Mouse (Mus musculus) liver, embryonic 12.5 days (tissue): Measurements from ENCODE around the gene Ankib1. TPM values are rescaled to one million over a fixed set of nuclear protein-coding genes. Genes with fewer than 3 reads are reported as not detected.
"Not testable (repeated sequence)": the region's sequence is repeated elsewhere in the genome, so short reads cannot be mapped to it uniquely, and the experiment has no call there.

Source experiments
- ATAC-seq: fragments of 200-750 bp; cut with Nextera tagmentation; 2 replicates; pipeline ENCODE4 v1.8.0; 2017; ENCODE audit warnings: moderate number of reproducible peaks, mild to moderate bottlenecking, moderate library complexity
- H3K27ac ChIP-seq: fragments of 300-500 bp; sonication (generic); 2 replicates; pipeline ENCODE4 v1.5.1; 2016; ENCODE audit warnings: mild to moderate bottlenecking
- H3K27me3 ChIP-seq: fragments of 300-500 bp; sonication (generic); replicated peaks from 2 replicates; pipeline ENCODE4 v1.6.1; 2016; ENCODE audit warnings: mild to moderate bottlenecking, moderate library complexity
- H3K36me3 ChIP-seq: fragments of 300-500 bp; sonication (generic); 2 replicates; pipeline ENCODE4 v1.6.1; 2016; ENCODE audit warnings: mild to moderate bottlenecking, moderate library complexity
- H3K4me1 ChIP-seq: fragments of 300-500 bp; sonication (generic); 2 replicates; pipeline ENCODE4 v1.6.1; 2016
- H3K4me2 ChIP-seq: fragments of 300-500 bp; sonication (generic); 2 replicates; pipeline ENCODE4 v1.6.1; 2016; ENCODE audit warnings: mild to moderate bottlenecking, moderate library complexity
- H3K4me3 ChIP-seq: fragments of 300-500 bp; sonication (generic); 2 replicates; pipeline ENCODE4 v1.5.1; 2016; ENCODE audit warnings: mild to moderate bottlenecking, moderate library complexity
- H3K9ac ChIP-seq: fragments of 300-500 bp; sonication (generic); 2 replicates; pipeline ENCODE4 v1.6.1; 2016; ENCODE audit warnings: mild to moderate bottlenecking, moderate library complexity
- H3K9me3 ChIP-seq: fragments of 300-500 bp; sonication (generic); replicated peaks from 2 replicates; pipeline ENCODE4 v1.6.1; 2016; ENCODE audit warnings: mild to moderate bottlenecking, moderate library complexity
- WGBS: fragments of 180-500 bp; shearing (Covaris S2); methylation state at CpG from one replicate; pipeline ENCODE4 v1.1.7; 2016; ENCODE audit not compliant: insufficient replicate concordance; 5-methylcytosine and 5-hydroxymethylcytosine counted together
- polyA plus RNA-seq: library from polyadenylated mRNA; unstranded; fragments of >200 nt; fragmentation: Nextera tagmentation; extraction: Ambion mirVana; gene quantifications from 2 replicates; pipeline ENCODE4 v1.2.1, GENCODE M21; 2016

The Ankib1 gene
- polyA plus RNA-seq, 1 experiment from 2014 or later = 10.0 TPM

DNA sequence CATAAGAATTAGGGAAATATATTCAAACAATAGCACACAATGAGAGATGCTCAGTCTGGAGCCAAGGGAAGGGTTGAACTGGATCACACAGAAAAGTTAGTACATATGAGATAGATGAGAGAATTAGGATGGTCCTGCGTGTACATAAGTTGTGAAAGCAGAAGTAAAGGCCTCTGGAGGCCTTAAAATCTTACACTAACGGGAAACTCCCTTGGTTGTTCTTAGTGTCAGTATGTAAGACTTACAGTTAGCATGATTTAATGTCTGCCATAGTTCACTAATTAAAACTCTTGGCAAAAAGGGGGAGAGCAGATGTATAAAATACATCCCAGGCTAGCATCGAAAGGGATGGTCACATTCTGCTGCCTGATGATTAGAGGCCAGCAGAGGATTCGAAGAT, 148.9 kb downstream of the Ankib1 start:
- H3K9ac ChIP-seq = no peak overlapping the region
- H3K36me3 ChIP-seq = no peaks in the 10 kb centered on the region
- H3K4me1 ChIP-seq = peaks cover 14% of the 10 kb centered on the region
- H3K4me3 ChIP-seq = no peak overlapping the region
- WGBS = 72% methylated on average over 4 of the region's 4 CpGs
- no peaks in the 10 kb centered on the region for H3K9me3 ChIP-seq
- ATAC-seq = no peak
- no peak overlapping the region for H3K4me2 ChIP-seq
- H3K27me3 ChIP-seq = no peaks in the 10 kb centered on the region
- no peak overlapping the region for H3K27ac ChIP-seq

- not testable (repeated sequence) for H3K4me2 ChIP-seq, H3K36me3 ChIP-seq, H3K9me3 ChIP-seq, H3K27ac ChIP-seq, ATAC-seq, H3K9ac ChIP-seq, H3K27me3 ChIP-seq, H3K4me3 ChIP-seq
- H3K4me1 ChIP-seq = peaks cover 20% of the 10 kb centered on the region
- WGBS = 85% methylated on average over 18 of the region's 25 CpGs
Measured at GRCm38 (mm10) chr5:3652903-3653575, 149.7 kb downstream of the Ankib1 start.

GRCm38 (mm10) chr5:3651621-3652020, 151.1 kb downstream of the Ankib1 start:
- no peak for ATAC-seq
- H3K4me3 ChIP-seq = no peak overlapping the region
- no peaks in the 10 kb centered on the region for H3K27me3 ChIP-seq
- peaks cover 22% of the 10 kb centered on the region for H3K4me1 ChIP-seq
- H3K9me3 ChIP-seq = no peaks in the 10 kb centered on the region
- H3K9ac ChIP-seq = no peak overlapping the region
- H3K27ac ChIP-seq = no peak overlapping the region
- 63% methylated on average over 5 of the region's 5 CpGs for WGBS
- H3K36me3 ChIP-seq = no peaks in the 10 kb centered on the region
- H3K4me2 ChIP-seq = no peak overlapping the region

- ATAC-seq = no peak
- Histone ChIP-seq H3K4me3 (no peak within 1 kb of the TSS), H3K9me3 (no peaks in the 10 kb centered on the region), H3K9ac (no peak within 1 kb of the TSS), H3K36me3 (no peaks in the 10 kb centered on the region), H3K27ac (no peak within 1 kb of the TSS), H3K27me3 (no peaks in the 10 kb centered on the region), H3K4me1 (peaks cover 25% of the 10 kb centered on the region), H3K4me2 (no peak within 1 kb of the TSS)
- 69% methylated on average over 6 of the region's 6 CpGs for WGBS
Measured at GRCm38 (mm10) chr5:3650881-3651280, 151.8 kb downstream of the Ankib1 start, which contains the start of gene Tmbim7. Tmbim7 (plus strand) TSS chr5:3651181.

GRCm38 (mm10) chr5:3648849-3649210, 153.9 kb downstream of the Ankib1 start:
- no peak overlapping the region for H3K27ac ChIP-seq
- no peak overlapping the region for H3K9ac ChIP-seq
- 55% methylated on average over 4 of the region's 4 CpGs for WGBS
- no peaks in the 10 kb centered on the region for H3K27me3 ChIP-seq
- H3K9me3 ChIP-seq = no peaks in the 10 kb centered on the region
- no peak overlapping the region for H3K4me2 ChIP-seq
- H3K36me3 ChIP-seq = peaks cover 19% of the 10 kb centered on the region
- ATAC-seq = no peak
- H3K4me3 ChIP-seq = no peak overlapping the region
- H3K4me1 ChIP-seq = peaks cover 35% of the 10 kb centered on the region

DNA sequence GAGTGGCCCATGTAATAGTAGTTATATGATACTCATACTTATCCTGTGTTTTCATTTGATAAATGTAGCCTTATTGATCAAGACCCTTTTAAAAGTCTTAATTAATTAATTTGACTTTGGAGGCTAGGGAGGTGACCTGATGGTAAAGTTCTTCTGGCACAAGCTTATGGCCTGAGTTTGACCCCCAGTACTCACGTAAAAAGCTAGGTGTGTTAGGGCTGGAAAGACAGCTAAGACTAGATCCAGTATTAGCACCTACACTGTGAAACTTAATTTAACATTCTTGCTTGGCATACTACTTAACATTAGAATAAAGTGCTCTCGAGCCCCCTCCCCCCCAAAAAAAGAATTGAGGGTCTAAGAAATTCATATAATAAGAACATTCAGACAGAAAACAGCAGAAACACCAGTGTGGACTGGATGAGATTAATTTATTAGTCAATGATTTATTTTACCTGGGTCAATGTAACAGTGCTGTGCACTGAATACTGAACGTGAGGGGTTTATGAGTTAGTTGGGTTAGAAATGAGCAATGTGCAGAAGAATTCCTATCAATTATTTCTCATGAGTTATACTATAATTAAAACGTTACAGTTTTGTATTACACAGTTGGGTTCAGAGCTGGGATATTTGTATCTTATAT, 154.4 kb downstream of the Ankib1 start:
- peaks cover 22% of the 10 kb centered on the region for H3K36me3 ChIP-seq
- H3K9me3 ChIP-seq = no peaks in the 10 kb centered on the region
- peaks cover 35% of the 10 kb centered on the region for H3K4me1 ChIP-seq
- H3K4me3 ChIP-seq = peak overlapping the region; percentile 98
- no peak for ATAC-seq
- H3K27ac ChIP-seq = peak overlapping the region; percentile 10; the same call in 1 of the 2 replicates
- H3K4me2 ChIP-seq = peak overlapping the region; percentile 75
- WGBS = 40% methylated on average over 4 of the region's 4 CpGs
- H3K27me3 ChIP-seq = no peaks in the 10 kb centered on the region
- H3K9ac ChIP-seq = no peak overlapping the region

DNA sequence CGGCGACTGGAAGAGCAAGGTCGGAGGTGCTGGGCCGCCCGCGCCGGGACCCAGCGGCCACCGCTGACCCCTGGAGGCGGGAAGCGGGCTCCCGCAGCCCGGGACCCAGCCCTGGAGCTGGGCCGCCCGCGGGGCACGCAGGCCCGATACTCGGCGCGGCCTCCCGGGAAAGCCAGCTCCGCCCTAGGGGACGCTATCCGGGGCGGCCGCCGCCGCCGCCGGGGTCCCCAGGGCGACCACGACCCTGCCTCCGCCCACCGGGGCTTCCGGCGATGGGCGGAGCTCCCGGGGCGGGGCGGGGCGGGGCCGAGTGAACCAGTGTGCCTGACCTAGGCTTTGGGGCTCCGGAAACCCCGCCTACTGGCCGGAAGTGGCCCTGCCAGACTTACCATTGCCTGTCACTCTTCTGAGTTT, 155.0 kb downstream of the Ankib1 start:
- WGBS = 0% methylated on average over 26 of the region's 46 CpGs
- peak; percentile 94 for ATAC-seq

GRCm38 (mm10) chr5:3646991-3647707, 155.6 kb downstream of the Ankib1 start:
- Histone ChIP-seq H3K4me2 (peak overlapping the region; percentile 75), H3K27me3 (no peaks in the 10 kb centered on the region), H3K4me3 (peak overlapping the region; percentile 98), H3K9me3 (no peaks in the 10 kb centered on the region), H3K9ac (peak overlapping the region; percentile 95), H3K4me1 (peaks cover 34% of the 10 kb centered on the region), H3K36me3 (peaks cover 34% of the 10 kb centered on the region), H3K27ac (peak overlapping the region; percentile 97)
- 0% methylated on average over 41 of the region's 60 CpGs for WGBS
- ATAC-seq = peak; percentile 72

More for the DNA sequence above, 155.0 kb downstream of the Ankib1 start:
- H3K27me3 ChIP-seq = no peaks in the 10 kb centered on the region
- H3K4me3 ChIP-seq = peak overlapping the region; percentile 98
- no peaks in the 10 kb centered on the region for H3K9me3 ChIP-seq
- H3K36me3 ChIP-seq = peaks cover 29% of the 10 kb centered on the region
- H3K9ac ChIP-seq = peak overlapping the region; percentile 95
- peaks cover 35% of the 10 kb centered on the region for H3K4me1 ChIP-seq
- H3K4me2 ChIP-seq = peak overlapping the region; percentile 75
- peak overlapping the region; percentile 97 for H3K27ac ChIP-seq

DNA sequence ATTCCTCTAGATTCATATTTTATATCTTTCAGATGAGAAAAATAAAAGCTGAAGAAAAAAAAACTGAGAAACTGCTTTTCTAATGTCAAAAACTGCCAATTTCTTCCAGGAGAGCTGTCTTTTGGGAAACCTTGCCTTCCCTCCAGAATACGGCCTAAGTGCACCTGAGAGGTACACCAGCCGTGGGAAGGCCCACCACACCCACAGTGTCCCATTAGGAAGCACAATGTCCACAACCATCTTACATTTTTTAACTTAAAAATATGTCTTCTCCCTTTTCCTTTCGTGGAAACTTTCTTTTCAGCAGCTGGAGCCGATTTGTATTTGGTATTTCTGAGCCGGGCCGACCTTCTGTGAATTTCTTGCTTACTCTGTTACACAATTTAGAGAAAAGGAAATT, 156.2 kb downstream of the Ankib1 start:
- 33% methylated on average over 6 of the region's 6 CpGs for WGBS
- Histone ChIP-seq H3K36me3 (peaks cover 40% of the 10 kb centered on the region), H3K4me3 (peak overlapping the region; percentile 98), H3K27ac (peak overlapping the region; percentile 97; the same call in 1 of the 2 replicates), H3K9ac (peak overlapping the region; percentile 95), H3K27me3 (no peaks in the 10 kb centered on the region), H3K9me3 (no peaks in the 10 kb centered on the region), H3K4me1 (peaks cover 30% of the 10 kb centered on the region), H3K4me2 (peak overlapping the region; percentile 75)
- ATAC-seq = no peak

DNA sequence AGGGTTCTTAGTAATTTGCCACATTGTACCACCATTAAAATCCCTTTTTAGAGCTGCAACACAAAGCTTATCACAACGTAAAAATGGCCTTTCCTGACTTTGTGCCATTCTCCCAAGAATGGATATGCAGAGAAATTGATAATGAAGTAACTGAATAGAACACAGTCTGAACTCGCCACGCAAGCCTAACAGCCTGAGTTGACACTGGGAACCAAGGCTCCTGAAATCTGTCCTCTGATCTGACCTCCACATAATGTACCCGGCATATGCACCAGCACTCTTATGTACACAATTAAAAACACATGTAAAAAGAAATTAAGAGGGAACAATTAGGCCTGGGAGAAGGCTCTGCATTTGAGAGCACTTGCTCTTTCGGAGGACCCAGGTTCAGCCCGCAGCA, 157.4 kb downstream of the Ankib1 start:
- H3K36me3 ChIP-seq = peaks cover 50% of the 10 kb centered on the region
- H3K9me3 ChIP-seq = no peaks in the 10 kb centered on the region
- H3K9ac ChIP-seq = no peak overlapping the region
- H3K4me2 ChIP-seq = peak overlapping the region; percentile 32
- no peak overlapping the region for H3K27ac ChIP-seq
- WGBS = 84% methylated on average over 6 of the region's 6 CpGs
- no peaks in the 10 kb centered on the region for H3K27me3 ChIP-seq
- peaks cover 30% of the 10 kb centered on the region for H3K4me1 ChIP-seq
- ATAC-seq = no peak
- no peak overlapping the region for H3K4me3 ChIP-seq

DNA sequence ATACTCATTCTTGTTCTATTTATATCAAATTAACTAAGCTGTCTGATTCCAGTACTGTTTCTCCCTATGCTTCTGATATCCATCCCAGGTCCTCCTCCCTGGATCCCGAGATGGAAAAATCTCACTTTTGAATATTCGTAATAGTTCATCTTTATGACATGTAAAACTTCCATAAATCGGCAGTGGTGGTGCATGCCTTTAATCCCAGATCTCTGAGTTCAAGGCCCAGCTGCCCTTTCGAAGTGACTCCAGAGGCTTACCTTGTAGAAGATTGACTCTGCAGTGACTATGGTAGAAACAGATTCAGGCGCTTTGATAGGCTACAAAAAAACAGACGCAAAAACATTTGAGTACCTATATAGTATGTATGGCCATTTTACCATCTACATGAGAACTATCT, 158.1 kb downstream of the Ankib1 start:
- H3K9me3 ChIP-seq = no peaks in the 10 kb centered on the region
- H3K27ac ChIP-seq = no peak overlapping the region
- peaks cover 55% of the 10 kb centered on the region for H3K36me3 ChIP-seq
- no peaks in the 10 kb centered on the region for H3K27me3 ChIP-seq
- 87% methylated on average over 6 of the region's 6 CpGs for WGBS
- no peak for ATAC-seq
- no peak overlapping the region for H3K4me3 ChIP-seq
- peaks cover 29% of the 10 kb centered on the region for H3K4me1 ChIP-seq
- H3K9ac ChIP-seq = no peak overlapping the region
- H3K4me2 ChIP-seq = no peak overlapping the region
